Mouse (Mus musculus) CD4-positive helper T cell, adult 2 months (primary cell): ENCODE data around the gene Dbx1.

Source experiments
- DNase-seq: peaks from one replicate; pipeline ENCODE4 v3.0.0-alpha.2; 2012; ENCODE audit warnings: low read depth, missing footprints, low spot score

The Dbx1 gene

DNA sequence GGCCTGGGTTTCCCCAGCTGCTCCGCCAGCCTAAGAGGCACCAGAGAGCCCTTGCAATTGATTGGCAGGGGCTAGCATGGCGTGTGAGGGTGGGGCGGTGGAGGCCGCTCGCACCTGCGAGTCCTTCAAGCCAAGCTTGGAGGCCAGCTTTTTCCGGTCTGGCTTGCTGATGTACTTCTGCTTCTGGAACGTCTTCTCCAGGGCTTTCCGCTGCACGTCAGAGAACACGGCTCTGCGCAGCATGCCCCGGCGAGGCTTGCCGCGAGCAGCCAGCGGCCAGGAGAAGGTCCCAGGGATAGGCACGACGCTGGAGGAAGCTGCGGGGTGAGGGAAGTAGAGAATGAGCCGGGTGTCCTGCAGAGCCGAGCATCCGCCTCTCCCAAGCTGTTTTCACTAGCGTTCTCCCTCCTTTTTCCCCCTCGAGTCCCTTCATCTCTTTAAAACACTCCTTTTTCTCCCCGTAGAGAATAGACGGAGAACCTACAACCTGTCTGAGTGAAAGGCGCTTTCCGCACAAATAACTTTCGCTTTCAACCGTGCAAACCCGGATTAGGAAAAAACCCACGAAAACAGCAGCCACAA, 3.2 kb downstream of the Dbx1 start:
- DNase-seq: peak; percentile 70

DNA sequence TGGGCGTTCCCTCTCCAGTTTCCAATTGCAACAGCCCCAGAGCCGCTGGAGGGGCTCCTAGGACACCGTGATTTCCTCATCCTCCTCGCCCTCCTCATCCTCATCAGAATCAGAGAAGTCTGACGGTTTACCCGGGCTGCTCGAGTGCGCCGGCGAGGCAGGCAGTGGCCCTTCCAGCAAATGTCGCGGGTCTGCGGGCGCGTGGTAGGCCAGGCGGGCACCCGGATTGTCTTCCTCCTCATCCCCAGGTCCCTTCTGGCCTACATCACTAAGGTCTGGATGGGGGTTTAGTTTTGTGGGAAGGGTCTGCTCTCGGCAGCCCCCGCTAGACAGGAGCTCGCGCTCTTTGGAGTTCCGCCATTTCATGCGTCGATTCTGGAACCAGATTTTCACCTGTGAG, 4.3 kb downstream of the Dbx1 start:
- DNase-seq: no peak

- no peak for DNase-seq
Measured at GRCm38 (mm10) chr7:49631885-49632284, 4.8 kb downstream of the Dbx1 start.

DNA sequence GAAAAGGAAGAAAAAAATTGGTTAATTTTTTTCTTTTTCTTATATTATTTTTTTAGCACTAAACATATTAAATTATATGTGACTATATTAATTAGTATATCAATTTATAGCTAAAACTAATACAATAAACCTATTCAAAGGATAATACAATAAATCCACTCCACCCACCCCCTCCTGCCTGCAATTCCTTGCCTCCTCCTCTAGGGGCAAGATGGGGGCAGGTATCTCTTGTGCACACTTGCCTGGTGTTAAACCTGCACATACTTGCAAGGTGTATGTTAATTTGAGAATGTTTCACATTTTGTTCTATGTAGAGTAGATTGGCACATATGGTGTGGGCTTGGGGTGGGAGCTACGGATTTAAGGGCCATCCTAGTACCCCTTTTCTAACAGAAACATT, 16.5 kb downstream of the Dbx1 start:
- no peak for DNase-seq

- no peak for DNase-seq
Measured at GRCm38 (mm10) chr7:49617087-49617486, 19.6 kb downstream of the Dbx1 start.

DNA sequence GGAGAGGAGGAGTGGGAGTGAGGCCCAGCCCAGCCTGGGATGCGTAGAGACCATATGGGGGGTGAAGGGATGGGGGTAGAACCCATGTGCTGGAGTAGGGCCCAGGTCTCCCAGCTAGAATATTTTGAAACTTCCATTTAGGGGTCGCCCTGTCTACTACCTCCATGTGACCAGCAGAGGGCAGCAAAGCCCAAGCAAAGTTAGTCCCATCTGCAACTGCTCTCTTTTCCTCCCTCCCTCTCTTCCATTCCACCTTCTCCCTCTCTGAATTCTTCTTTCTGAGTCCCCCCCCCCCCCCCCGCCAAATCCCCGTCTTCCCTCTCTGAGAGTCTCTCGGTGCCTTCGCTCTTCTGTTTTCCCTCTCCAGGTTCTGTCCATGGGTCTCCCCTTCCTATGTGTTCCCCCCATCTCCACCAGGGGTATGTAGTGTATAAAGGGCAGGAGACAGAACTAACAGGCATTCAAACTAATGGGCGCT, 20.4 kb downstream of the Dbx1 start:
- DNase-seq: peak; percentile 59

GRCm38 (mm10) chr7:49604965-49605795, 31.5 kb downstream of the Dbx1 start:
- DNase-seq: no peak

GRCm38 (mm10) chr7:49604244-49604643, 32.4 kb downstream of the Dbx1 start:
- DNase-seq: no peak

DNA sequence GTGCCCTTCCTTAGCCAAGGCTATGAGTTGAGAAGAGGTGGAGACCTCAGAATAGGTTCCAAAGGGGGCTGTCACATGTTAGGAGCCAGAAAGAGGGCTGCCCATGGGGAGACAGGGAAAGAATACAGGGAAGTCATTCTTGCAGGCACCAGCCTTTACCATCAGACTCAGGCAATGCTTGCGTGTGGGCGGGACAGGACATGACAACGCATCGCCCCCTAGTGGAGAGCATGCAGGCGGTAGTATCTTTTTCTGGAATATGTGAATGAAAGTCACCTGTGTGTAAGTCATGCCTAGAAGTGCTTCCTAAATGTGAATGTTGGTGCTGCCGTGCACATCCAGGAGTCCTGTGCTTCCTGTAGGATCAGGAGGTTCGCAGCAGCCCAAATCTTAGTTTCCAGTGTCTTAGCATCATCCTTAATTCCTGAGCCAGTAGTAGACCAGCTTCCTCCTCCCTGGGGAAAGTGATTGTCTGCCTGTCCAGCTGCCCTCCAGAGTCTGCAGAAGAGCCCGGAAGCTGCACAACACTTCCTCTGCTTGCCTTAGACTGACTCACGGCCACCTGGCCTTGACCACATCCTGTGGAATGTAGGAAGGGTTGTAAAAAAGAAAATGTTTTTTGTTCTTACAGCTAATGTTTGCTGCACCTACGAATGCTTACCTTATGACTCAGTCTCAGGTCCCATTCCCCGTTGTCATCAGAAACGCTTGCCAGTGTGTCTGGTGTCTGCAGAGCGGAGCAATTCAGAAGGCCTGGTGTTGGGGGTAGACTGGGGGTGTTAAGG, 35.3 kb downstream of the Dbx1 start:
- peak; percentile 82 for DNase-seq

- DNase-seq: no peak
Measured at GRCm38 (mm10) chr7:49599950-49600349, 36.7 kb downstream of the Dbx1 start.

DNA sequence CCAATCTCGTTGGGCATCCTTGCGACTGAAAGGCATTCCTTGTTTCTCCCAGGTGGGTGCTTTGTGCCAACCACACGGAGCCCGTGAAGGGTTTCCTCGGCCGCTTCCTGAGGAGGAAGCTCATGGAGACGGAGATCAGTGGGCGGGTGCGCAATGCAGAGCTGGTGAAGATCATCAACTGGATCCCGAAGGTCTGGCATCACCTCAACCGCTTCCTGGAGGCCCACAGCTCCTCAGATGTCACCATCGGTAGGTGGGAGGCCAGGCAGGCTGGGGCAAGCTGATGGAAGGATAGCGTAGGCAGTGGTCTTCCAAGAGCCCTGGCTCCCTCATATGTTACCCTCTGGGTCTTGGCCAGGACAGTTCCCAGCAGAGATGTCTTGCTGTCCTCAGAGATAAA, 38.4 kb downstream of the Dbx1 start:
- no peak for DNase-seq

- no peak for DNase-seq
Measured at GRCm38 (mm10) chr7:49597776-49598175, 38.9 kb downstream of the Dbx1 start.

- DNase-seq: no peak
Measured at GRCm38 (mm10) chr7:49589635-49590034, 47.0 kb downstream of the Dbx1 start.

- DNase-seq: no peak
Measured at GRCm38 (mm10) chr7:49586530-49587120, 50.0 kb downstream of the Dbx1 start.

- DNase-seq: no peak
Measured at GRCm38 (mm10) chr7:49583176-49583575, 53.5 kb downstream of the Dbx1 start.

DNA sequence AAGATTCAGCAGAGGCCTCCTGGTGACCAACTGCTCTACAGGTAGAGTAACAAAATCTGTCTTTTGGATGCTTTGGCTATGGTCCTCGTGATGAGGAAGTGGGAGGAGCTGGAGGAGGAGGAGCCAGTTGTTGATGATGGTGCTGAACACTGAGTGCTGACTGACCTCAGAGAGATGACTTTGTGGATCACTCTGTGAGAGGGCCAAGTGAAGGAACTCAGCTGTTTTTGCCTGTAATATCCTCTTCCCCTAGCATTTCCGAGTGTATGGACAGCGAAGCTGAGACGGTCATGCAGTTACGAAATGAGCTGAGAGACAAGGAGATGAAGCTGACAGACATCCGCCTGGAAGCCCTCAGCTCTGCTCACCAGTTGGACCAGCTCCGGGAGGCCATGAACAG, 54.1 kb downstream of the Dbx1 start:
- DNase-seq: no peak

DNA sequence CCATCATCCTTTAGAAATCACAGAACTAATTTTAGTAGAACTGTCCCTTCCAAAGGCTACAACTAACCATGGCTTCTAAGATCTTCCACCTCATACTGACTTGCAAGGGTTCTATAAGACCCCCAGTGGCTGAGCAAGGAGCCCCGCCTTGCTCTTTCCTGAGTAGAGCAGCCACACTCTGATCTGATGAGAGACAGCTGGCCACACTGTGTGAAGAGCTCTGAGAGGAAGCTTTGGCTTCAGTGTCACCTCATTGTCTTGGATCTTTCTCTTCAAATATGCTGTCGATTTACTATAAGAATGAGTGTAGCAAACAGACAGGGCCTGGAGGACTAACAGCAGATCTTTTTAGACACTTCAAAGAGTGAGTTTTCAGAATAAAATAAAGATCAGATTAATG, 54.7 kb downstream of the Dbx1 start:
- DNase-seq: no peak
